Mouse (Mus musculus): ENCODE results near the gene Olfr711. TPM values are rescaled to one million over a fixed set of nuclear protein-coding genes. Genes with fewer than 3 reads are reported as not detected.
"Not testable (repeated sequence)": the region's sequence is repeated elsewhere in the genome, so short reads cannot be mapped to it uniquely, and the experiment has no call there.

The Olfr711 gene
- total RNA-seq, 1 experiment, result not detected

- H3K9ac ChIP-seq (ENCODE audit: insufficient read depth, low read depth, low read length, poor library complexity, severe bottlenecking), result no peak within 1 kb of the TSS
- no peak within 1 kb of the TSS for H3K4me3 ChIP-seq (ENCODE audit: insufficient read depth in 1 of 2, low read depth in 1 of 2, low read length in 2 of 2, poor library complexity in 1 of 2, severe bottlenecking in 1 of 2)
- DNase-seq (ENCODE audit: low read depth, low spot score), result no peak
- TF ChIP-seq CHD2 (IDR thresholded peaks at IDR 0.05; ENCODE audit: low read depth, low read length), result no peak
- no peak for TF ChIP-seq HCFC1 (IDR thresholded peaks at IDR 0.05; ENCODE audit: borderline replicate concordance, insufficient read depth, low read length)
- TF ChIP-seq ZNF384 (IDR thresholded peaks at IDR 0.05; ENCODE audit: low read depth, low read length), result no peak
- TF ChIP-seq ZC3H11A (IDR thresholded peaks at IDR 0.05; ENCODE audit: borderline replicate concordance, low read depth, low read length), result no peak
- no peak for TF ChIP-seq MAFK (IDR thresholded peaks at IDR 0.05; ENCODE audit: insufficient read depth, low read depth, low read length)
- no peaks in the 10 kb centered on the region for H3K9me3 ChIP-seq (ENCODE audit: control insufficient read depth, insufficient read depth, low read depth, low read length)
- H3K36me3 ChIP-seq (ENCODE audit: control insufficient read depth, insufficient read depth, low read length, poor library complexity, severe bottlenecking), result no peaks in the 10 kb centered on the region
- H3K4me1 ChIP-seq (ENCODE audit: control insufficient read depth in 2 of 2, insufficient read depth in 2 of 2, low read length in 2 of 2, poor library complexity in 1 of 2), result no peaks in the 10 kb centered on the region
- in situ Hi-C loops (cut with MboI; ENCODE audit: low sequenced_read_pairs in 2 of 2, unreplicated experiment in 2 of 2), result no loop called here
- no peak within 1 kb of the TSS for H3K27ac ChIP-seq (ENCODE audit: insufficient read depth, low read depth, low read length, poor library complexity, severe bottlenecking)
Observed at GRCm38 (mm10) chr7:106963837-106964236, 11.4 kb downstream of the Olfr711 start, which contains the start of gene Olfr6. Olfr6 (minus strand) TSS chr7:106963937.

- TF ChIP-seq CHD2 (IDR thresholded peaks at IDR 0.05; ENCODE audit: low read depth, low read length) (no peak), ZC3H11A (IDR thresholded peaks at IDR 0.05; ENCODE audit: borderline replicate concordance, low read depth, low read length) (no peak), ZNF384 (IDR thresholded peaks at IDR 0.05; ENCODE audit: low read depth, low read length) (no peak), HCFC1 (IDR thresholded peaks at IDR 0.05; ENCODE audit: borderline replicate concordance, insufficient read depth, low read length) (no peak), MAFK (IDR thresholded peaks at IDR 0.05; ENCODE audit: insufficient read depth, low read depth, low read length) (no peak)
- Histone ChIP-seq H3K9ac (ENCODE audit: insufficient read depth, low read depth, low read length, poor library complexity, severe bottlenecking) (no peak within 1 kb of the TSS), H3K36me3 (ENCODE audit: control insufficient read depth, insufficient read depth, low read length, poor library complexity, severe bottlenecking) (no peaks in the 10 kb centered on the region), H3K4me3 (ENCODE audit: insufficient read depth in 1 of 2, low read depth in 1 of 2, low read length in 2 of 2, poor library complexity in 1 of 2, severe bottlenecking in 1 of 2) (no peak within 1 kb of the TSS), H3K27ac (ENCODE audit: insufficient read depth, low read depth, low read length, poor library complexity, severe bottlenecking) (no peak within 1 kb of the TSS), H3K9me3 (ENCODE audit: control insufficient read depth, insufficient read depth, low read depth, low read length) (no peaks in the 10 kb centered on the region), H3K4me1 (ENCODE audit: control insufficient read depth in 2 of 2, insufficient read depth in 2 of 2, low read length in 2 of 2, poor library complexity in 1 of 2) (no peaks in the 10 kb centered on the region)
- in situ Hi-C loops (cut with MboI; ENCODE audit: low sequenced_read_pairs in 2 of 2, unreplicated experiment in 2 of 2), result no loop called here
- no peak for DNase-seq (ENCODE audit: low read depth, low spot score)
Observed at GRCm38 (mm10) chr7:106948212-106948611, 27.0 kb downstream of the Olfr711 start, which contains the start of gene Olfr710. Olfr710 (minus strand) TSS chr7:106948312.

DNA sequence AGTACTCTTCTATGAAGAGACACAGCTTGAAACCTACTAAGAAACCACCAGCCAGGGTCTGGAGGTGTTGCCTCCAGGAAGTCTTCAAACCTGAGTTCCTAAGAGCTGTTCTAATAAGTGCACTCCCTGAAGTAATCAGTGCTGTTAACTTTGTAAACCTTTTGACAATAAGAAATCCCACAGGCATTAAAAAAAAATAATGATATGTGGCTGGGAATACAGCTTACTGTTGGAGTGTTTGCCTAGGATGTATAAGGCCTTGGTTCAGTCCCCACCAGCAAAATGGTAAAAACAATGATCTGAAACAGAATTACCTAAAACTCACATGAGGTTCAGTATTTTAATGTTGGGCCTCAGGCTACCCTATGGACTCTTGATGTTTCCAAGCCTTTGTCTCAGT lies 43.1 kb downstream of the Olfr711 start, which contains the start of gene Olfr709-ps1:
TSS of gene Olfr709-ps1 (minus strand) at position 101 of the 400 bp plus-strand sequence.
- in situ Hi-C loops (cut with MboI; ENCODE audit: low sequenced_read_pairs in 2 of 2, unreplicated experiment in 2 of 2), result no loop called here
- no peaks in the 10 kb centered on the region for H3K36me3 ChIP-seq (ENCODE audit: control insufficient read depth, insufficient read depth, low read length, poor library complexity, severe bottlenecking)
- TF ChIP-seq CHD2 (IDR thresholded peaks at IDR 0.05; ENCODE audit: low read depth, low read length) (no peak), MAFK (IDR thresholded peaks at IDR 0.05; ENCODE audit: insufficient read depth, low read depth, low read length) (no peak), ZNF384 (IDR thresholded peaks at IDR 0.05; ENCODE audit: low read depth, low read length) (no peak), ZC3H11A (IDR thresholded peaks at IDR 0.05; ENCODE audit: borderline replicate concordance, low read depth, low read length) (no peak), HCFC1 (IDR thresholded peaks at IDR 0.05; ENCODE audit: borderline replicate concordance, insufficient read depth, low read length) (no peak)
- H3K9me3 ChIP-seq (ENCODE audit: control insufficient read depth, insufficient read depth, low read depth, low read length), result no peaks in the 10 kb centered on the region
- H3K4me1 ChIP-seq (ENCODE audit: control insufficient read depth in 2 of 2, insufficient read depth in 2 of 2, low read length in 2 of 2, poor library complexity in 1 of 2), result no peaks in the 10 kb centered on the region
- H3K27ac ChIP-seq (ENCODE audit: insufficient read depth, low read depth, low read length, poor library complexity, severe bottlenecking), result no peak within 1 kb of the TSS
- no peak within 1 kb of the TSS for H3K9ac ChIP-seq (ENCODE audit: insufficient read depth, low read depth, low read length, poor library complexity, severe bottlenecking)
- DNase-seq (ENCODE audit: low read depth, low spot score), result no peak
- no peak within 1 kb of the TSS for H3K4me3 ChIP-seq (ENCODE audit: insufficient read depth in 1 of 2, low read depth in 1 of 2, low read length in 2 of 2, poor library complexity in 1 of 2, severe bottlenecking in 1 of 2)

DNA sequence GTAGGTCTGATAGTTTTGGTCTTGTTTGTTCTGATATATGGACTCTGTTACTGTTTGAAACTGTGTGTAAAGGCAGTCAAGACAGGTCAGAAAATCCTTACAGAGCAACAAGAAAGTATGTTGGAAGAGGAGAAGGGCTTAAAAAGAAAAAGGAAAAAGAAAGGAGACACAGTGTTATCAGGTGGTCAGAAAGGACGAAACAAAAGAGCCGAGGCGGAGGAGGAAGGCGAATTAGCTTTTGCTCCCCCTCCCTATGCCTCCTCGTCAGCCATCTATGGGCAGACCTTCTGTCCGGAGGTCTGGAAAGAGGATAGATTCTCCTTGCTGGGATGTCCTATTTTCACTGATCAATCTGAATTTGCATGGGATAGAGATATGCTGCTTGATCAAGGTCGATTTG lies 54.3 kb downstream of the Olfr711 start:
- H3K9me3 ChIP-seq (ENCODE audit: control insufficient read depth, insufficient read depth, low read depth, low read length); DNase-seq (ENCODE audit: low read depth, low spot score); H3K27ac ChIP-seq (ENCODE audit: insufficient read depth, low read depth, low read length, poor library complexity, severe bottlenecking); in situ Hi-C loops (cut with MboI; ENCODE audit: low sequenced_read_pairs in 2 of 2, unreplicated experiment in 2 of 2); H3K4me3 ChIP-seq (ENCODE audit: insufficient read depth in 1 of 2, low read depth in 1 of 2, low read length in 2 of 2, poor library complexity in 1 of 2, severe bottlenecking in 1 of 2); H3K36me3 ChIP-seq (ENCODE audit: control insufficient read depth, insufficient read depth, low read length, poor library complexity, severe bottlenecking); H3K4me1 ChIP-seq (ENCODE audit: control insufficient read depth in 2 of 2, insufficient read depth in 2 of 2, low read length in 2 of 2, poor library complexity in 1 of 2); H3K9ac ChIP-seq (ENCODE audit: insufficient read depth, low read depth, low read length, poor library complexity, severe bottlenecking): not testable (repeated sequence)

Other genes starting within 250 kb of the Olfr711 start
- gene Olfr697, start 233.0 kb downstream of the Olfr711 start, total RNA-seq (2012; rRNA removed), result not detected in 2 replicates
- not detected in 2 replicates for gene Olfr698, start 220.1 kb downstream of the Olfr711 start, total RNA-seq (2012; rRNA removed)
- gene Olfr699, start 182.3 kb downstream of the Olfr711 start, total RNA-seq (2012; rRNA removed), result 0.42 and 0.49 TPM in 2 replicates
- gene Olfr700, start 166.6 kb downstream of the Olfr711 start, total RNA-seq (2012; rRNA removed), result not detected in 2 replicates
- 0.31 TPM in 1 of 2 replicates, not detected in the other for gene Olfr701, start 161.3 kb downstream of the Olfr711 start, total RNA-seq (2012; rRNA removed)
- gene Olfr702, start 141.6 kb downstream of the Olfr711 start, total RNA-seq (2012; rRNA removed), result not detected in 2 replicates
- not detected in 2 replicates for gene Olfr703, start 132.1 kb downstream of the Olfr711 start, total RNA-seq (2012; rRNA removed)
- not detected in 2 replicates for gene Olfr704, start 112.3 kb downstream of the Olfr711 start, total RNA-seq (2012; rRNA removed)
- 0.13 and 0.26 TPM in 2 replicates for gene Olfr705, start 98.6 kb downstream of the Olfr711 start, total RNA-seq (2012; rRNA removed)
- not detected in 2 replicates for gene Olfr706, start 87.3 kb downstream of the Olfr711 start, total RNA-seq (2012; rRNA removed)
- not detected in 2 replicates for gene Olfr707, start 74.2 kb downstream of the Olfr711 start, total RNA-seq (2012; rRNA removed)
- gene Olfr1532-ps1, start 67.5 kb downstream of the Olfr711 start, total RNA-seq (2012; rRNA removed), result not detected in 2 replicates
- not detected in 2 replicates for gene Olfr709-ps1, start 43.2 kb downstream of the Olfr711 start, total RNA-seq (2012; rRNA removed)
- not detected in 2 replicates for gene Olfr710, start 27.1 kb downstream of the Olfr711 start, total RNA-seq (2012; rRNA removed)
- not detected in 2 replicates for gene Olfr6, start 11.5 kb downstream of the Olfr711 start, total RNA-seq (2012; rRNA removed)
- not detected in 2 replicates for gene Olfr2, start 30.6 kb upstream of the Olfr711 start, total RNA-seq (2012; rRNA removed)
- not detected in 2 replicates for gene Olfr713, start 55.7 kb upstream of the Olfr711 start, total RNA-seq (2012; rRNA removed)
- gene Olfr714, start 95.5 kb upstream of the Olfr711 start, total RNA-seq (2012; rRNA removed), result not detected in 2 replicates
- gene Olfr17, start 117.8 kb upstream of the Olfr711 start, total RNA-seq (2012; rRNA removed), result not detected in 2 replicates
- not detected in 2 replicates for gene Olfr715b, start 134.9 kb upstream of the Olfr711 start, total RNA-seq (2012; rRNA removed)
- gene Olfr715, start 155.6 kb upstream of the Olfr711 start, total RNA-seq (2012; rRNA removed), result not detected in 2 replicates
- not detected in 2 replicates for gene Olfr716, start 162.9 kb upstream of the Olfr711 start, total RNA-seq (2012; rRNA removed)
- 1.1 and 1.2 TPM in 2 replicates for gene Nlrp14, start 191.5 kb upstream of the Olfr711 start, total RNA-seq (2012; rRNA removed)
- gene Rbmxl2, start 234.0 kb upstream of the Olfr711 start, total RNA-seq (2012; rRNA removed), result 82.7 and 100 TPM in 2 replicates